Mouse (Mus musculus) ovary, postnatal 14 days (tissue): ENCODE results near the gene Atp5h.

ENCODE experiments used
- DNase-seq: peaks from one replicate; pipeline ENCODE4 v3.0.0; 2022; ENCODE audit warnings: low spot score

Atp5h gene

DNA sequence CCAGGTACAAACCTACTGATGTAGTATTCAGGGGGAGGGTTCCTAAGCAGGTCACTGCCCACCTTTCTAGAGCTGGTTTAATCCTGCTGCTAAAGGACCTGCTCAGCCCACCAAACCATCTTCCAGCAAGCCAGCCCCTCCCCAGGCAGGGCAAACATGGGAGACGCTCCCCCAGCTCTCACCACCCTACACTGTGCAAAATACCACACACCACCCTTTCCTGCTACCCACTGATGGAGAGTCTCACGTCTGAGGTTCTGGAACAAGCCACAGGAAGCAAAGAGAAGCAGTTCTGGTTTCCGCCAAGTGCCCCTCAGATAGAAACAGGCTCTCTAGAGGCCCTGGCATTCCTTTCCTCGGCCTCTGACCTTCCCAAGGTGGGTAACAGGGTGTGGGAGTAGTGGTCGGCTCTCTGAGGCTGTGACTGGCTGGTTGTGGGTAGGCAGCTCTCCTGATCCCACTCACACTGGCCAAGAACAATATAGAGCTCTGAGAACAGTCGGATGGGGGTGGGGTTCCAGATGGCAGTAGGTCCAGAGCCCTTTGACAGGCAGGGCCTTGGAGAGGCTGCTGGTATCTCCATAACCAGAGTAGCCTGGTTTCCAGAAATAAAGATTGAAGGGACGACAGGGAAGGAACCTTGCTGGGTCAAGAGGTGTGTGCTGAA, 53.6 kb downstream of the Atp5h start:
- no peak for DNase-seq
